Mouse (Mus musculus) ES-E14 (cell line): ENCODE results near the gene Irf4. TPM values are rescaled to one million over a fixed set of nuclear protein-coding genes. Genes with fewer than 3 reads are reported as not detected.

Experiments used
- DNase-seq: peaks from one replicate; pipeline ENCODE4 v3.0.0-alpha.2; 2013; ENCODE audit warnings: low read depth, low spot score
- H3K27ac ChIP-seq: 2 replicates; pipeline ENCODE4 v1.5.1; 2012; ENCODE audit warnings: low read depth, mild to moderate bottlenecking, low read length, moderate library complexity, mixed read lengths; ENCODE audit not compliant: poor library complexity, insufficient read depth, severe bottlenecking
- H3K36me3 ChIP-seq: 2 replicates; pipeline ENCODE4 v1.6.1; 2012; ENCODE audit warnings: mild to moderate bottlenecking, low read length, moderate library complexity, mixed read lengths; ENCODE audit not compliant: control insufficient read depth, poor library complexity, insufficient read depth, severe bottlenecking
- H3K4me1 ChIP-seq, 2 experiments: fragments of 150-350 bp in 1 of 2; sonication (generic) in 1 of 2; 2 replicates each; pipeline ENCODE4 v1.6.1; 2012; ENCODE audit warnings: low read length in 2 of 2, mild to moderate bottlenecking in 1 of 2, mixed read lengths in 1 of 2; ENCODE audit not compliant: control insufficient read depth in 2 of 2, insufficient read depth in 2 of 2, poor library complexity in 1 of 2
- H3K4me3 ChIP-seq, 2 experiments: fragments of 150-350 bp in 1 of 2; sonication (generic) in 1 of 2; 2 replicates each; pipeline ENCODE4 v1.5.1; 2012; ENCODE audit warnings: low read length in 2 of 2, low read depth in 1 of 2, mild to moderate bottlenecking in 1 of 2, mixed read lengths in 1 of 2; ENCODE audit not compliant: insufficient read depth in 1 of 2, poor library complexity in 1 of 2, severe bottlenecking in 1 of 2
- H3K9ac ChIP-seq: 2 replicates; pipeline ENCODE4 v1.6.1; 2012; ENCODE audit warnings: low read depth, mild to moderate bottlenecking, low read length, mixed read lengths; ENCODE audit not compliant: poor library complexity, insufficient read depth, severe bottlenecking
- H3K9me3 ChIP-seq: fragments of 150-350 bp; sonication (generic); 2 replicates; pipeline ENCODE4 v1.6.1; 2012; ENCODE audit warnings: low read depth, mild to moderate bottlenecking, low read length; ENCODE audit not compliant: control insufficient read depth, insufficient read depth
- CHD2 ChIP-seq: IDR thresholded peaks from 2 replicates; pipeline ENCODE4 v1.6.1; 2014; ENCODE audit warnings: mild to moderate bottlenecking, low read depth, low read length, inconsistent platforms
- HCFC1 ChIP-seq: IDR thresholded peaks from 2 replicates; pipeline ENCODE4 v1.6.1; 2012; ENCODE audit warnings: low read length, inconsistent platforms, borderline replicate concordance; ENCODE audit not compliant: insufficient read depth
- MAFK ChIP-seq: IDR thresholded peaks from 2 replicates; pipeline ENCODE4 v1.6.1; 2014; ENCODE audit warnings: mild to moderate bottlenecking, low read depth, low read length, inconsistent platforms; ENCODE audit not compliant: insufficient read depth
- ZC3H11A ChIP-seq: IDR thresholded peaks from 2 replicates; pipeline ENCODE4 v1.6.1; 2012; ENCODE audit warnings: low read depth, mild to moderate bottlenecking, inconsistent platforms, low read length, borderline replicate concordance
- ZNF384 ChIP-seq: IDR thresholded peaks from 2 replicates; pipeline ENCODE4 v1.6.1; 2012; ENCODE audit warnings: low read depth, low read length, inconsistent platforms
- in situ Hi-C, 2 experiments: fragments of 600-800 bp; cut with MboI; formaldehyde crosslinking; loops; one replicate each; pipeline ENCODE4 v1.15.1; 2025; ENCODE audit warnings: low sequenced_read_pairs in 2 of 2, inconsistent platforms in 1 of 2; ENCODE audit not compliant: unreplicated experiment in 2 of 2
- total RNA-seq: library from RNA; depleted of rRNA; stranded (reverse); fragments of 300-350 nt; gene quantifications from 2 replicates; pipeline ENCODE4 v1.2.3, GENCODE M21; 2012

Gene Irf4
- total RNA-seq, 1 experiment, result 0.45 TPM

DNA sequence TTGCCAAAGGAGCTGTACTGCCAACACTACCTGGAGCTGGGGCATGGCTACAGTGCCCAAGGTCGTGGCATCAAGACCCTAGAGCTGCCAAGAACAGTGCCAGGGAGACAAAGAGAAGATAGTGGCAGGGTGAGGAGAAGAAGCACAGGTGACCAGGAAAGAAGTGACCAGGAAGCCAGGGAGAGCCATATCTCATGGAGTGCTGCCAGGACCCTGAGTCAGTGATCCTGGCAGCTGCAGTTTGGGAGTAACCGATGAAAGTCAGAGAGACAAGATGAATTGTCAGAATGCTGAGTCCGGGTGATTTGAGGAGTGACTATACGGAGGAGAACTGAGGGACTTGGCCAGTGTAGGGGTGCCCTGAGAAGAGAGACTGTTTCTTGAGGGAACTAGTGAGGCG, 44.6 kb downstream of the Irf4 start:
- Histone ChIP-seq H3K9me3 (no peaks in the 10 kb centered on the region), H3K4me3 (no peak overlapping the region), H3K4me1 (no peaks in the 10 kb centered on the region), H3K9ac (no peak overlapping the region), H3K27ac (no peak overlapping the region), H3K36me3 (no peaks in the 10 kb centered on the region)
- TF ChIP-seq MAFK (no peak), ZC3H11A (no peak), HCFC1 (no peak), CHD2 (no peak), ZNF384 (no peak)
- in situ Hi-C loops, result no loop called here
- DNase-seq, result no peak

DNA sequence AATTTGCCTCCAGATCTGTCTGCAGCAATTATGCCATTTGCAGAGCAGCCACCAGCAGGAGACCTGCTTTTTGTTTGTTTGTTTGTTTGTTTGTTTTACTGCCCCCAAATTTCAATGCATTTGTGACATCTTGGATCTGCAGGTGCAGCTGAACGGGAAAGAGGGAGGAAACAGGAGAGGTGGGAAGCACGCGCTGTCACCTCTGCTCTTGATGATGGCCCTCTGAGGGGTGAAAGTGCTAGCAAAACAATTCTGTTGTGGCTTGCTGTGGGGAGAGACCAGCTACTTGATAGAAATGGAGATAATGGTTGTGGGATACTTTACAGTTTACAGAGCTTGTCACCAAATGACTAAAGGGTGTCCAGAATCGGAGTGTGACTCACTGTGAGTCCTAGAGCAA, 46.9 kb downstream of the Irf4 start:
- no peaks in the 10 kb centered on the region for H3K9me3 ChIP-seq
- H3K27ac ChIP-seq, result no peak overlapping the region
- DNase-seq, result no peak
- in situ Hi-C loops, result no loop called here
- H3K4me3 ChIP-seq, result no peak overlapping the region
- no peaks in the 10 kb centered on the region for H3K36me3 ChIP-seq
- TF ChIP-seq HCFC1 (no peak), MAFK (no peak), ZC3H11A (no peak), ZNF384 (no peak), CHD2 (no peak)
- no peaks in the 10 kb centered on the region for H3K4me1 ChIP-seq
- H3K9ac ChIP-seq, result no peak overlapping the region

DNA sequence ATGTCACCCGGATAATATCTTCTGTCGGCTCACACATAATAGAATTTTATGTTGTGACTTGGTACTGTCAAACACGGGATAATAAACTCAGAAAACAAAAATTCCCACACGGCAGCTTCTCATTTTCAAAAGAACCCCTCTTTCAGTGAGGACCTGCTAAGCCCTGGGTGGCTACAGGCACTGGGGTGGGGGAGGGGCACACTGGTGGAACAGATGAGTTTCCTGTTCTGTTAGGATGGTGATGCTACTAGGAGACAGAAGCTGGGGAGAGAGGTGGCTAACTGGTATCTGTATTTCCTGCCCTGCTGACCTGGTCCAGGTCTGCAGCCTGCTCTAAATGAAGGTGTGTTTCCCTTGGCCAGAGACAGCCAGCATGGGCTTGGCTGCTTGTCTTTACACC, 52.9 kb downstream of the Irf4 start:
- no peak overlapping the region for H3K27ac ChIP-seq
- H3K9ac ChIP-seq, result no peak overlapping the region
- H3K9me3 ChIP-seq, result no peaks in the 10 kb centered on the region
- H3K36me3 ChIP-seq, result no peaks in the 10 kb centered on the region
- TF ChIP-seq CHD2, result no peak
- no peak for TF ChIP-seq MAFK
- no peak for TF ChIP-seq ZNF384
- no peak for TF ChIP-seq ZC3H11A
- TF ChIP-seq HCFC1, result no peak
- in situ Hi-C loops, result no loop called here
- no peaks in the 10 kb centered on the region for H3K4me1 ChIP-seq
- no peak for DNase-seq
- H3K4me3 ChIP-seq, result no peak overlapping the region

DNA sequence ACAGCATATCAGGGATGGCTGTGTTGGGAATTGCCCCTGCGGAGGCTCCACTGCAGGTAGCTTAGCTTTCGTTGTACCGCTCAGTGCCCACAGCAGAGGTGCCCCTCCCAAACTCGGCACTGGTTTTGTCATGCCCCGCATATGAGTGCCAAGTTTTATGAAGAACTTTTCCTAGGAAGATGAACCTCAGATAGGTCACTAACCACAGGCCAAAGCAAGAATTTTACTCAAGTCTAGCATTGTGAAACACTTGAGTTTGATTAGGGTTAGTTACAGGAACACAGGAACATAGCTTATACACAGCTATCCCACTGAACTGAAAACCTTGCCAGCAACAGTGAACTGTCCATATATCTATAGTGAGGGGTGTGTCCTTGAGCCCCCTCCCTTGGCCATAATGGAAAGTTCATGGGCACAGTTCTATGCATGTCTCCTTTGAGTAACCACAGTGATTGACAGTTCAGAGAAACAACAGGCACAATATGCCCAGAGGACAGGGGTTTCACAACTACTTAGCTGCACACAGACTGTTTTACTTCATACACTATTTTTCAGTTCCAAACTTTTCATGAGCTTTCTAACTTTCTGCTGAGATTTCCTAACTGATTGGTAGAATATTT, 53.4 kb downstream of the Irf4 start:
- H3K4me1 ChIP-seq, result no peaks in the 10 kb centered on the region
- in situ Hi-C loops, result no loop called here
- H3K36me3 ChIP-seq, result no peaks in the 10 kb centered on the region
- no peaks in the 10 kb centered on the region for H3K9me3 ChIP-seq
- no peak overlapping the region for H3K4me3 ChIP-seq
- DNase-seq, result no peak
- no peak overlapping the region for H3K9ac ChIP-seq
- no peak for TF ChIP-seq CHD2
- no peak for TF ChIP-seq ZC3H11A
- TF ChIP-seq ZNF384, result no peak
- no peak for TF ChIP-seq MAFK
- no peak for TF ChIP-seq HCFC1
- H3K27ac ChIP-seq, result no peak overlapping the region

DNA sequence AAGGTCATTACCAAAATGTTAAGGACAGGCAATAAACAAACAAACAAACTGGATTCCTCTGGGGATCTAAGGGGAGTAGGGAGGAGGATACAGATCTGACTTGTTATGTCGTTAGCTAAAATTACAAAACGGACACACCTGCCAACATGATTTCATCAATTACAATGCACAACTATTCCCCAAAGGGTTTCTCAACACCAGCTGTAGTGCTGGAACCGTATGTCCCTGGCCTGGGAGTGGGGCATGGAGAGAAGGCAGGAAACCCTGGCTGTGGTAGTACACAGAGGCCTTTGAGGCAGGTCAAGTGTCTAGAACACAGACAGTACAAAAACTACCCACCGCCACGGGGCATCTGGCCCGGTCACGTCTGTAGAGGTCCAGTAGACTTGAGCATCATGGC, 60.2 kb downstream of the Irf4 start:
- TF ChIP-seq CHD2, result no peak
- TF ChIP-seq ZNF384, result no peak
- no peak for TF ChIP-seq ZC3H11A
- no peak for TF ChIP-seq HCFC1
- no peak for TF ChIP-seq MAFK
- Histone ChIP-seq H3K27ac (no peak overlapping the region), H3K4me3 (no peak overlapping the region), H3K9ac (no peak overlapping the region), H3K9me3 (no peaks in the 10 kb centered on the region), H3K36me3 (no peaks in the 10 kb centered on the region), H3K4me1 (no peaks in the 10 kb centered on the region)
- DNase-seq, result no peak
- in situ Hi-C loops, result no loop called here
